Mouse (Mus musculus) myocyte (in vitro differentiated cells): Measurements from ENCODE around the gene Smim7.

Source experiments
- CEBPB ChIP-seq: IDR thresholded peaks from 2 replicates; pipeline ENCODE4 v1.6.1; 2011; ENCODE audit warnings: mild to moderate bottlenecking, moderate library complexity; ENCODE audit not compliant: poor library complexity, insufficient read depth, severe bottlenecking
- E2F4 ChIP-seq: IDR thresholded peaks from one replicate; pipeline ENCODE4 v1.6.1; 2011; ENCODE audit warnings: mild to moderate bottlenecking, control low read depth, moderate library complexity; ENCODE audit not compliant: insufficient read depth
- MAX ChIP-seq: IDR thresholded peaks from one replicate; pipeline ENCODE4 v1.6.1; 2011; ENCODE audit warnings: low read depth, mild to moderate bottlenecking, control low read depth
- MYOD1 ChIP-seq, 3 experiments: IDR thresholded peaks; one replicate each; pipeline ENCODE4 v1.6.1; 2011; ENCODE audit warnings: control low read depth in 2 of 3, low read depth in 2 of 3, mild to moderate bottlenecking in 2 of 3, moderate library complexity in 1 of 3; ENCODE audit not compliant: insufficient read length in 2 of 3, control insufficient read depth in 1 of 3
- POLR2A ChIP-seq: IDR thresholded peaks from one replicate; pipeline ENCODE4 v1.6.1; 2011; ENCODE audit warnings: low read depth, mild to moderate bottlenecking, control low read depth, moderate library complexity; ENCODE audit not compliant: insufficient read length
- POLR2AphosphoS2 ChIP-seq: IDR thresholded peaks from one replicate; pipeline ENCODE4 v1.6.1; 2011; ENCODE audit warnings: low read depth, control low read depth; ENCODE audit not compliant: insufficient read length
- SRF ChIP-seq: IDR thresholded peaks from one replicate; pipeline ENCODE4 v1.6.1; 2011; ENCODE audit warnings: low read depth; ENCODE audit not compliant: control insufficient read depth, insufficient read length
- TCF12 ChIP-seq: IDR thresholded peaks from one replicate; pipeline ENCODE4 v1.6.1; 2011; ENCODE audit warnings: mild to moderate bottlenecking, control low read depth; ENCODE audit not compliant: poor library complexity, insufficient read depth, severe bottlenecking
- TCF3 ChIP-seq: IDR thresholded peaks from one replicate; pipeline ENCODE4 v1.6.1; 2011; ENCODE audit warnings: low read depth, control low read depth; ENCODE audit not compliant: insufficient read length

GRCm38 (mm10) chr8:72548644-72549313 lies 22.1 kb downstream of the Smim7 start:
- no peak for TF ChIP-seq POLR2A
- TF ChIP-seq E2F4 = no peak
- no peak for TF ChIP-seq TCF12
- no peak for TF ChIP-seq MAX
- no peak for TF ChIP-seq SRF
- TF ChIP-seq MYOD1 (IDR thresholded peaks at IDR 0.05; ENCODE audit: control insufficient read depth in 1 of 3, insufficient read length in 2 of 3, low read depth in 2 of 3) = no peak
- no peak for TF ChIP-seq TCF3
- TF ChIP-seq CEBPB = no peak
- TF ChIP-seq POLR2AphosphoS2 = no peak
